In the genomic region with DNA sequence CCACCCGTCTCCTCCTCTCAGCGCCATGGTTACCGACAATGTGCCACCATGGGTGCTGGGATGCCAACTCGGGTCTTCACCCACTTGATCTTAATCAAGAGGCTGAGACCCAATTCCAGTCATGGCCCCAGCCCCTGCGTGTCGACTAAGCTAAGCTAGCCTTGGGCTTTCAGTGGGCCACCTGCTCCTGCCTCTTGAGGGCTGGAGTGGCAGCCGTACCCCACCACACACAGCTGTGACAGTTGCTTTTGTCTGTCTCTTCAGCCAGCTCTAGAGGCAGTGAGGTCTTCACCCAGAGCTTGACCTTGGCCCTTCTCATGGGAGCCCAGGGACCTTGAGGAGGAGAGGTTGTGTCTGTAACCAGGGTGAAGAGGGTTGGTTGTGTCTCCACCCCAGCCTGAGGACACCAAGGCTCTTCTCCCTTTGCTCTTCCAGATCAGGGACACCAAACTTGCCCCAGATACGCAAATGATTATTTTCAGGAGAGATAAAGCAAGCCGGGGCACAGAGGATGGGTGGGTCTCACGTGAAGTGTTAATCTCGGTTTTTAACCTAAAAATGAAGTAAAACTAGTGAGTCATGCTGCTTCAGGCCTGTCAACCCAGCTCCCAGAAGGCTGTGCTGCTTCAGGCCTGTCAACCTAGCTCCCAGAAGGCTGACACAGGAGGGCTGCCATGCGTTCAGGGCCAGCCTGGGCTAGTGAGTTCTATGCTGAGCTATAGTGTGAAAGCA, we compare ENCODE assay signal across 29 mouse cellular contexts. TPM values are rescaled to one million over a fixed set of nuclear protein-coding genes. Genes with fewer than 3 reads are reported as not detected.
DNase-seq lines count a peak whose midpoint lies in the region; ATAC-seq and TF ChIP-seq lines count a peak whose summit lies in the region.
"Had no signal": no experiment of that assay in that cellular context is flagged by ENCODE, and none has a peak within 500 bp of the region (broad histone marks: within the 10 kb centered on the region; RNA-seq: fewer than 3 reads in every experiment).

No protein-coding gene starts in this region.

- H3K27ac ChIP-seq in liver, embryonic 11.5 days (ENCODE audit: low read depth, low read length), result peak overlapping the region; percentile 21; the same call in 1 of the 2 replicates
- H3K27ac ChIP-seq in liver, postnatal 0 days (ENCODE audit: low read depth), result no peak overlapping the region
- no peak overlapping the region for H3K27ac ChIP-seq in kidney, embryonic 16.5 days (ENCODE audit: low read length)
- H3K27ac ChIP-seq: embryonic facial prominence, embryonic 13.5 days; forebrain, embryonic 10.5 days; gastrocnemius, adult 2 months; hindbrain, embryonic 15.5 days; limb, embryonic 10.5 days; limb, embryonic 15.5 days; neural tube, embryonic 12.5 days had no signal

- no peak overlapping the region for H3K4me2 ChIP-seq in liver, embryonic 11.5 days
- H3K4me2 ChIP-seq in liver, postnatal 0 days (ENCODE audit: low read depth, low read length), result no peak overlapping the region
- no peak overlapping the region for H3K4me2 ChIP-seq in kidney, embryonic 16.5 days (replicated peaks; ENCODE audit: low read depth, low read length)
- H3K4me2 ChIP-seq: embryonic facial prominence, embryonic 13.5 days; heart, embryonic 11.5 days; hindbrain, embryonic 15.5 days; limb, embryonic 15.5 days; lung, embryonic 14.5 days; midbrain, embryonic 11.5 days; neural tube, embryonic 12.5 days had no signal

- H3K9me3 ChIP-seq in liver, embryonic 11.5 days (ENCODE audit: control insufficient read depth, low read length), result peaks cover 5% of the 10 kb centered on the region
- H3K9me3 ChIP-seq in liver, postnatal 0 days (ENCODE audit: low read length), result no peaks in the 10 kb centered on the region
- H3K9me3 ChIP-seq in G1E (replicated peaks), result peaks cover 6% of the 10 kb centered on the region
- H3K9me3 ChIP-seq in kidney, embryonic 16.5 days (ENCODE audit: low read length), result peaks cover 7% of the 10 kb centered on the region
- H3K9me3 ChIP-seq: hindbrain, embryonic 15.5 days had no signal

- TF ChIP-seq CTCF in liver, postnatal 0 days (IDR thresholded peaks at IDR 0.05; ENCODE audit: low read depth), result no peak
- TF ChIP-seq CTCF in G1E (IDR thresholded peaks at IDR 0.05; ENCODE audit: low read depth, low read length), result no peak

- peaks cover 3% of the 10 kb centered on the region; the same call in 1 of the 2 replicates for H3K4me1 ChIP-seq in liver, embryonic 11.5 days (replicated peaks; ENCODE audit: control insufficient read depth, insufficient read depth, low read length)
- H3K4me1 ChIP-seq in liver, postnatal 0 days (ENCODE audit: insufficient read depth), result no peaks in the 10 kb centered on the region
- peaks cover 7% of the 10 kb centered on the region for H3K4me1 ChIP-seq in G1E (ENCODE audit: insufficient read depth, low read depth, low read length)
- no peaks in the 10 kb centered on the region for H3K4me1 ChIP-seq in kidney, embryonic 16.5 days (ENCODE audit: insufficient read depth, low read length)
- H3K4me1 ChIP-seq: embryonic facial prominence, embryonic 13.5 days; forebrain, embryonic 10.5 days; hindbrain, embryonic 15.5 days; limb, embryonic 15.5 days; neural tube, embryonic 12.5 days had no signal

- no peaks in the 10 kb centered on the region for H3K27me3 ChIP-seq in liver, embryonic 11.5 days (replicated peaks; ENCODE audit: control insufficient read depth, insufficient read depth, low read length)
- H3K27me3 ChIP-seq in liver, postnatal 0 days (ENCODE audit: insufficient read depth, low read length), result no peaks in the 10 kb centered on the region
- H3K27me3 ChIP-seq in G1E (ENCODE audit: insufficient read depth, low read length), result no peaks in the 10 kb centered on the region
- no peaks in the 10 kb centered on the region for H3K27me3 ChIP-seq in kidney, embryonic 16.5 days (ENCODE audit: insufficient read depth, low read length)
- H3K27me3 ChIP-seq: embryonic facial prominence, embryonic 13.5 days; hindbrain, embryonic 15.5 days; limb, embryonic 15.5 days; neural tube, embryonic 12.5 days had no signal

- no peak for DNase-seq in liver, embryonic 11.5 days (ENCODE audit: low spot score)
- DNase-seq in liver, postnatal 0 days, result no peak
- no peak for DNase-seq in G1E (ENCODE audit: low spot score)
- peak; percentile 10 for DNase-seq in c-Kit-positive CD71-positive TER-119-positive erythroid progenitor cells, embryonic 14.5 days (ENCODE audit: low spot score)
- DNase-seq in kidney, postnatal 4 days, result no peak
- no peak for DNase-seq in heart, postnatal 14 days
- DNase-seq: adrenal gland, postnatal 36 days; cerebellum, adult 8-10 months; cerebellum, postnatal 25 days; gastrocnemius, adult 2 months; gastrocnemius, postnatal 36 days; heart, adult 18-20 months; kidney, adult 8-10 months; kidney, postnatal 10 days; layer of hippocampus, adult 9-11 months; lung, embryonic 14.5 days; lung, postnatal 14 days had no signal

- H3K4me3 ChIP-seq in liver, embryonic 11.5 days (ENCODE audit: low read depth, low read length), result no peak overlapping the region
- no peak overlapping the region for H3K4me3 ChIP-seq in liver, postnatal 0 days (ENCODE audit: low read depth, low read length)
- no peak overlapping the region for H3K4me3 ChIP-seq in G1E (ENCODE audit: low read depth, low read length)
- H3K4me3 ChIP-seq in kidney, embryonic 16.5 days (ENCODE audit: low read length), result no peak overlapping the region
- H3K4me3 ChIP-seq: embryonic facial prominence, embryonic 13.5 days; forebrain, embryonic 10.5 days; gastrocnemius, adult 2 months; hindbrain, embryonic 15.5 days; limb, embryonic 10.5 days; limb, embryonic 15.5 days; neural tube, embryonic 12.5 days had no signal

- H3K36me3 ChIP-seq in liver, embryonic 11.5 days (ENCODE audit: control insufficient read depth, insufficient read depth, low read length), result peaks cover 10% of the 10 kb centered on the region
- H3K36me3 ChIP-seq in liver, postnatal 0 days (replicated peaks; ENCODE audit: insufficient read depth, low read length), result peaks cover 8% of the 10 kb centered on the region
- peaks cover 40% of the 10 kb centered on the region for H3K36me3 ChIP-seq in G1E (replicated peaks)
- peaks cover 22% of the 10 kb centered on the region for H3K36me3 ChIP-seq in kidney, embryonic 16.5 days (ENCODE audit: insufficient read depth, low read length)

- peak; percentile 38 for ATAC-seq in liver, embryonic 11.5 days (replicated peaks; ENCODE audit: low FRiP score)
- no peak for ATAC-seq in liver, postnatal 0 days
- peak; percentile 74 for ATAC-seq in G1E (ENCODE audit: extremely low read depth, insufficient number of reproducible peaks, low FRiP score, poor library complexity, severe bottlenecking)
- peak; percentile 62 for ATAC-seq in megakaryocyte progenitor cell, adult 5-6 weeks (replicated peaks; ENCODE audit: poor library complexity)
- no peak for ATAC-seq in kidney, embryonic 16.5 days (ENCODE audit: low FRiP score, low TSS enrichment)
- ATAC-seq: forebrain, embryonic 16.5 days; midbrain, embryonic 16.5 days had no signal

- H3K9ac ChIP-seq in liver, embryonic 11.5 days (ENCODE audit: low read depth, low read length), result no peak overlapping the region
- no peak overlapping the region for H3K9ac ChIP-seq in liver, postnatal 0 days (replicated peaks)
- no peak overlapping the region for H3K9ac ChIP-seq in kidney, embryonic 16.5 days (replicated peaks; ENCODE audit: low read length)
- H3K9ac ChIP-seq: embryonic facial prominence, embryonic 13.5 days; hindbrain, embryonic 15.5 days; limb, embryonic 15.5 days; lung, embryonic 14.5 days; neural tube, embryonic 12.5 days had no signal

- WGBS in liver, embryonic 11.5 days, result 71% methylated on average over 12 of the region's 12 CpGs
- WGBS in liver, postnatal 0 days (ENCODE audit: insufficient replicate concordance), result 74% methylated on average over 12 of the region's 12 CpGs
- 86% methylated on average over 12 of the region's 12 CpGs for WGBS in kidney, embryonic 16.5 days

- intact Hi-C loops in heart, postnatal 14 days (cut with DNase I), result no loop called here

- no peak for TF ChIP-seq EP300 in liver, postnatal 0 days (IDR thresholded peaks at IDR 0.05; ENCODE audit: low read depth)

RNA-seq across cellular contexts. Expression of gene Tmppe, which starts 27.4 kb away (rescaled TPM):
- 5.3 and 5.7 TPM in 2 replicates for polyA plus RNA-seq in liver, embryonic 11.5 days (2014; fragmentation: Nextera tagmentation; extraction: Ambion mirVana)
- polyA plus RNA-seq in liver, postnatal 0 days (2015; fragmentation: Nextera tagmentation; extraction: Ambion mirVana), result 1.4 and 2.2 TPM in 2 replicates
- 4.6 and 6.2 TPM in 2 replicates for total RNA-seq in G1E (2014; fragmentation: Nextera tagmentation)
- total RNA-seq in G1E (2017), result 7.7 and 9.8 TPM in 2 replicates
- polyA plus RNA-seq in G1E (2012), result 3.5 and 4.6 TPM in 2 replicates
- 2.4 and 3.4 TPM in 2 replicates for total RNA-seq in megakaryocyte progenitor cell, adult 5-6 weeks (2015)
- total RNA-seq in megakaryocyte progenitor cell, adult 5-6 weeks (2017), result 4.6 and 5.0 TPM in 2 replicates
- 1 to 10 TPM; 4.5 to 4.8 TPM for total RNA-seq in heart, postnatal 14 days (2021)
- 15.3 and 15.9 TPM in 2 replicates for polyA plus RNA-seq in kidney, embryonic 16.5 days (2015; fragmentation: Nextera tagmentation; extraction: Ambion mirVana)

RNA-seq across cellular contexts. Expression of gene Glb1, which starts 27.4 kb away (rescaled TPM):
- 26.4 and 28.8 TPM in 2 replicates for polyA plus RNA-seq in liver, embryonic 11.5 days (2014; fragmentation: Nextera tagmentation; extraction: Ambion mirVana)
- polyA plus RNA-seq in liver, postnatal 0 days (2015; fragmentation: Nextera tagmentation; extraction: Ambion mirVana), result 10.3 and 10.7 TPM in 2 replicates
- 18.8 and 26.6 TPM in 2 replicates for total RNA-seq in G1E (2014; fragmentation: Nextera tagmentation)
- 21.0 and 21.9 TPM in 2 replicates for total RNA-seq in G1E (2017)
- 5.4 and 7.6 TPM in 2 replicates for polyA plus RNA-seq in G1E (2012)
- total RNA-seq in megakaryocyte progenitor cell, adult 5-6 weeks (2015), result 40.1 and 42.1 TPM in 2 replicates
- 36.3 and 38.4 TPM in 2 replicates for total RNA-seq in megakaryocyte progenitor cell, adult 5-6 weeks (2017)
- 10 to 100 TPM; 18.5 to 19.2 TPM for total RNA-seq in heart, postnatal 14 days (2021)
- 77.6 and 81.0 TPM in 2 replicates for polyA plus RNA-seq in kidney, embryonic 16.5 days (2015; fragmentation: Nextera tagmentation; extraction: Ambion mirVana)

RNA-seq across cellular contexts. Expression of gene Crtap, which starts 37.8 kb away (rescaled TPM):
- polyA plus RNA-seq in liver, embryonic 11.5 days (2014; fragmentation: Nextera tagmentation; extraction: Ambion mirVana), result 45.7 and 46.8 TPM in 2 replicates
- polyA plus RNA-seq in liver, postnatal 0 days (2015; fragmentation: Nextera tagmentation; extraction: Ambion mirVana), result 19.9 and 20.1 TPM in 2 replicates
- total RNA-seq in G1E (2014; fragmentation: Nextera tagmentation) (14.9 and 17.9 TPM in 2 replicates), G1E (2017) (11.0 and 12.6 TPM in 2 replicates)
- 5.5 and 7.6 TPM in 2 replicates for polyA plus RNA-seq in G1E (2012)
- 79.4 and 90.2 TPM in 2 replicates for total RNA-seq in megakaryocyte progenitor cell, adult 5-6 weeks (2015)
- 22.0 and 33.4 TPM in 2 replicates for total RNA-seq in megakaryocyte progenitor cell, adult 5-6 weeks (2017)
- 10 to 100 TPM; 35.4 to 41.3 TPM for total RNA-seq in heart, postnatal 14 days (2021)
- polyA plus RNA-seq in kidney, embryonic 16.5 days (2015; fragmentation: Nextera tagmentation; extraction: Ambion mirVana), result 139 and 148 TPM in 2 replicates

Comparison
In these comparisons a context has a peak if more than half of its experiments do, and no peak if none do; other contexts are left out.
1. ATAC-seq: peak in liver, embryonic 11.5 days (single experiment), G1E (single experiment) and megakaryocyte progenitor cell, adult 5-6 weeks (single experiment); none in liver, postnatal 0 days (single experiment) and kidney, embryonic 16.5 days (single experiment).